Mouse (Mus musculus) stomach, postnatal 0 days (tissue): ENCODE results near the gene Tmem121.

Source experiments
- CTCF ChIP-seq: IDR thresholded peaks from 2 replicates; pipeline ENCODE4 v1.5.1; 2016; ENCODE audit warnings: antibody characterized with exemption, low read depth, mild to moderate bottlenecking, moderate library complexity
- EP300 ChIP-seq: optimal IDR thresholded peaks from 2 replicates; pipeline ENCODE3; 2016; ENCODE audit warnings: antibody characterized with exemption

DNA sequence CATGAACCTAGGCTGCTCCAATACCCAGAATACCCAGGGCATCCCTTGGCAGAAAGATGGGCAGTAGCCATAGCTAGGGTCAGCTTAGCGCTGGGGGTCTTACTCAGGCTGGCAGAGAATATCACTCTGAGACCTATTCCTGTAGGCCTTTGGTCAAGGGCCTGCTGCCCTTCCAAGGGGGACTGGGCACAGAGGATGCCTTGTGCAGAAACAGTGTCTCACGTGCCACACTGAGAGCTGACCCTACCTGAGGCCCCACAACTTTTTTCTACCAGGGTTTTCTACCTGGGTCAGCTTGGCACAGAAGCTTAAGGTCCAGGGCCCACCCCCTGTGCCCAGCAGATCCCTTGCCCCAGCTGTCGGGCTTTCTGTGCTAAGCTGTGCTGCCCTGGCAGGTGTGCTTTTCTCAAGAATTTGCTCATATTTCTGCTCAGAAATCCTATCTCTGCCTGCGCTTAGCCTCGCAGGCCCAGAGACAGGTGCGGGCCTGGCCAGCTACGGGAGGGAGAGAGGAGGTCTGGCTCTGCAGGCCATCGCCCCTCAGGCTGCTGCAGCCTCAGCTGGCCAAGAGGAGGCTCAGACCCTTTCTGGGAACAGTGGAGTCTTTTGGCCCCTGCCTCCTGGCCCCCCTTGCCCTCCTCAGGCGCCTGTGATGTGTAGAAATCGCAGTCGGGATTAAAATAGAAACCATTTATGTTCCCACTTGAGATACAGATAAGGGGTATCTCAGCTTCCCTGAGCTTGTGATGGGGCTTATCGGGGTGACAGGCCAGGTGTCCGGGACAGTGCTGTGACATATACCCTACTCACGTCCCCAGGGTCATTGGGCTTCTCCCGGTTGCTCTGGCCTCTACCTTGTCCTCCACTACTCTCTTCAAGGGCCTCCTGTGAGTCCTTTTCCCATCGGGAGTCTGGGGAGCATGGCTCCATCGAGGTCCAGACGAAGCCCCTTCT, 48.2 kb upstream of the Tmem121 start:
- TF ChIP-seq CTCF (no peak), EP300 (no peak)
